ENCODE assay signal across 16 mouse cellular contexts in genomic region chr12:71636300-71636699, GRCm38 (mm10).
"Had no signal": no experiment of that assay in that cellular context is flagged by ENCODE, and none has a peak within 500 bp of the region (broad histone marks: within the 10 kb centered on the region; RNA-seq: fewer than 3 reads in every experiment).

No protein-coding gene starts in this region.

- H3K4me1 ChIP-seq: liver, embryonic 12.5 days had no signal

- H3K9ac ChIP-seq: limb, embryonic 15.5 days; liver, embryonic 12.5 days; lung, embryonic 14.5 days; neural tube, embryonic 13.5 days had no signal

- H3K9me3 ChIP-seq: limb, embryonic 15.5 days; liver, embryonic 12.5 days; midbrain, embryonic 10.5 days; neural tube, embryonic 13.5 days had no signal

- H3K27me3 ChIP-seq: limb, embryonic 15.5 days; liver, embryonic 12.5 days; neural tube, embryonic 13.5 days had no signal

- ATAC-seq: liver, embryonic 12.5 days; midbrain, embryonic 16.5 days had no signal

- H3K4me3 ChIP-seq: limb, embryonic 15.5 days; liver, embryonic 12.5 days; midbrain, embryonic 10.5 days; neural tube, embryonic 13.5 days had no signal

- H3K36me3 ChIP-seq: limb, embryonic 15.5 days; liver, embryonic 12.5 days; midbrain, embryonic 10.5 days; neural tube, embryonic 13.5 days had no signal

- H3K27ac ChIP-seq: limb, embryonic 15.5 days; liver, embryonic 12.5 days; midbrain, embryonic 10.5 days; neural tube, embryonic 13.5 days had no signal

- H3K4me2 ChIP-seq: limb, embryonic 15.5 days; liver, embryonic 12.5 days; lung, embryonic 14.5 days; neural tube, embryonic 13.5 days had no signal

- DNase-seq: kidney, adult 8-10 months; kidney, postnatal 36 days; layer of hippocampus, adult 9-11 months; layer of hippocampus, postnatal 36 days; lung, embryonic 14.5 days; lung, postnatal 36 days; retina, postnatal 1 day; right cerebral cortex, postnatal 4 days; spleen, adult 18-20 months; thymus, adult 18-20 months; thymus, postnatal 14 days had no signal
